ENCODE assay signal across 9 mouse cellular contexts in genomic region chr4:63398854-63399609, GRCm38 (mm10). TPM values are rescaled to one million over a fixed set of nuclear protein-coding genes. Genes with fewer than 3 reads are reported as not detected.
A peak's percentile ranks its signal among the peaks of the same experiment; 100 is the strongest.
DNase-seq lines count a peak whose midpoint lies in the region; ATAC-seq and TF ChIP-seq lines count a peak whose summit lies in the region.
"Had no signal": no experiment of that assay in that cellular context is flagged by ENCODE, and none has a peak within 500 bp of the region (broad histone marks: within the 10 kb centered on the region; RNA-seq: fewer than 3 reads in every experiment).

No protein-coding gene starts in this region.

- WGBS in kidney, adult 2 months, result 31% methylated on average over 11 of the region's 11 CpGs
- WGBS in intestine, embryonic 15.5 days, result 57% methylated on average over 11 of the region's 11 CpGs

- no peaks in the 10 kb centered on the region for H3K27me3 ChIP-seq in kidney, adult 2 months (replicated peaks; ENCODE audit: control insufficient read depth, insufficient read depth, low read length)
- H3K27me3 ChIP-seq in intestine, embryonic 15.5 days (replicated peaks), result no peaks in the 10 kb centered on the region

- H3K4me1 ChIP-seq in kidney, adult 2 months (ENCODE audit: control insufficient read depth, insufficient read depth, low read length), result no peaks in the 10 kb centered on the region
- peaks cover 29% of the 10 kb centered on the region for H3K4me1 ChIP-seq in embryonic fibroblast, embryonic 13.5 days (ENCODE audit: control insufficient read depth, insufficient read depth, low read length)
- peaks cover 33% of the 10 kb centered on the region for H3K4me1 ChIP-seq in intestine, embryonic 15.5 days (replicated peaks)

- no peaks in the 10 kb centered on the region for H3K9me3 ChIP-seq in intestine, embryonic 15.5 days

- H3K27ac ChIP-seq in kidney, adult 2 months (ENCODE audit: insufficient read depth, low read depth, low read length), result peak overlapping the region; percentile 7; the same call in 1 of the 2 replicates
- peak overlapping the region; percentile 84 for H3K27ac ChIP-seq in embryonic fibroblast, embryonic 13.5 days (ENCODE audit: insufficient read depth, low read length)
- 0 out of 2 replicates have a peak overlapping the region, but pooled peaks have one; percentile 11 for H3K27ac ChIP-seq in intestine, embryonic 15.5 days

- no peak overlapping the region for H3K9ac ChIP-seq in intestine, embryonic 15.5 days

- no peak for TF ChIP-seq CTCF in kidney, adult 2 months (conservative IDR thresholded peaks at IDR 0.05; ENCODE audit: insufficient read depth, insufficient read length, low read depth, low read length)
- TF ChIP-seq CTCF in embryonic fibroblast, embryonic 13.5 days (IDR thresholded peaks at IDR 0.05; ENCODE audit: borderline replicate concordance, insufficient read depth, low read length), result no peak

- H3K4me3 ChIP-seq in kidney, adult 2 months (ENCODE audit: insufficient read depth, low read depth, low read length), result no peak overlapping the region
- H3K4me3 ChIP-seq in embryonic fibroblast, embryonic 13.5 days (ENCODE audit: insufficient read depth, low read length), result no peak overlapping the region
- H3K4me3 ChIP-seq in intestine, embryonic 15.5 days (replicated peaks), result no peak overlapping the region

- DNase-seq in kidney, adult 2 months, result peak; percentile 43
- no peak for DNase-seq in kidney, adult 11 months
- peak; percentile 76 for DNase-seq in lung, postnatal 25 days (ENCODE audit: low spot score)
- DNase-seq in thymus, postnatal 14 days, result peak; percentile 70
- DNase-seq in urinary bladder, adult 2 months (ENCODE audit: low spot score), result no peak
- no peak for DNase-seq in cerebellum, postnatal 4 days (ENCODE audit: low spot score in 2 of 2)

- H3K4me2 ChIP-seq in intestine, embryonic 15.5 days (replicated peaks), result peak overlapping the region; percentile 5; the same call in 1 of the 2 replicates

- no peak for TF ChIP-seq POLR2A in kidney, adult 2 months (IDR thresholded peaks at IDR 0.05; ENCODE audit: low read depth, low read length)
- TF ChIP-seq POLR2A in embryonic fibroblast, embryonic 13.5 days (IDR thresholded peaks at IDR 0.05; ENCODE audit: low read depth, low read length), result no peak

- ATAC-seq in intestine, embryonic 15.5 days, result no peak

- H3K36me3 ChIP-seq in kidney, adult 2 months (ENCODE audit: control insufficient read depth, insufficient read depth, low read length), result no peaks in the 10 kb centered on the region
- H3K36me3 ChIP-seq in intestine, embryonic 15.5 days, result peaks cover 15% of the 10 kb centered on the region

RNA-seq across cellular contexts. Expression of gene Akna, which starts 4.1 kb away (rescaled TPM):
- polyA plus RNA-seq in kidney, adult 2 months (2012; rRNA removed), result 2.2 and 5.8 TPM in 2 replicates
- polyA plus RNA-seq in embryonic fibroblast, embryonic 13.5 days (2011; ENCODE audit: insufficient read length, low read depth, missing spikeins), result 4.0 and 6.7 TPM in 2 replicates
- 5.6 and 6.5 TPM in 2 replicates for polyA plus RNA-seq in intestine, embryonic 15.5 days (2015; fragmentation: Nextera tagmentation; extraction: Ambion mirVana)
- polyA plus RNA-seq in urinary bladder, adult 2 months (2012; rRNA removed), result 1.8 and 3.5 TPM in 2 replicates

RNA-seq across cellular contexts. Expression of gene Orm2, which starts 36.8 kb away (rescaled TPM):
- polyA plus RNA-seq in kidney, adult 2 months (2012; rRNA removed), result 0.16 TPM in 1 of 2 replicates, not detected in the other
- not detected in 2 replicates for polyA plus RNA-seq in embryonic fibroblast, embryonic 13.5 days (2011; ENCODE audit: insufficient read length, low read depth, missing spikeins)
- not detected in 2 replicates for polyA plus RNA-seq in intestine, embryonic 15.5 days (2015; fragmentation: Nextera tagmentation; extraction: Ambion mirVana)
- 0.16 and 0.36 TPM in 2 replicates for polyA plus RNA-seq in urinary bladder, adult 2 months (2012; rRNA removed)
- polyA plus RNA-seq: limb, embryonic 11.5 days had no signal

RNA-seq across cellular contexts. Expression of gene Orm3, which starts 43.1 kb away (rescaled TPM):
- 0.14 and 0.38 TPM in 2 replicates for polyA plus RNA-seq in kidney, adult 2 months (2012; rRNA removed)
- polyA plus RNA-seq in embryonic fibroblast, embryonic 13.5 days (2011; ENCODE audit: insufficient read length, low read depth, missing spikeins), result not detected in 2 replicates
- not detected in 2 replicates for polyA plus RNA-seq in intestine, embryonic 15.5 days (2015; fragmentation: Nextera tagmentation; extraction: Ambion mirVana)
- polyA plus RNA-seq in urinary bladder, adult 2 months (2012; rRNA removed), result 0.32 and 0.39 TPM in 2 replicates
- polyA plus RNA-seq: limb, embryonic 11.5 days had no signal

RNA-seq across cellular contexts. Expression of gene Orm1, which starts 54.7 kb away (rescaled TPM):
- polyA plus RNA-seq in kidney, adult 2 months (2012; rRNA removed), result 7.1 and 8.9 TPM in 2 replicates
- not detected in 2 replicates for polyA plus RNA-seq in embryonic fibroblast, embryonic 13.5 days (2011; ENCODE audit: insufficient read length, low read depth, missing spikeins)
- not detected in 2 replicates for polyA plus RNA-seq in intestine, embryonic 15.5 days (2015; fragmentation: Nextera tagmentation; extraction: Ambion mirVana)
- polyA plus RNA-seq in urinary bladder, adult 2 months (2012; rRNA removed), result 7.2 and 12.5 TPM in 2 replicates
- polyA plus RNA-seq: limb, embryonic 11.5 days had no signal

Comparison
In these comparisons a context has a peak if more than half of its experiments do, and no peak if none do; other contexts are left out.
1. DNase-seq: peak in kidney, adult 2 months (single experiment), lung, postnatal 25 days (single experiment) and thymus, postnatal 14 days (single experiment); none in kidney, adult 11 months (single experiment), urinary bladder, adult 2 months (single experiment) and cerebellum, postnatal 4 days (0 of 2).
2. H3K27ac ChIP-seq: peak in every context shown above with its lines; median percentile 84 in embryonic fibroblast, embryonic 13.5 days; 11 in intestine, embryonic 15.5 days; 7 in kidney, adult 2 months.